Mouse (Mus musculus): ENCODE measurements at regions not wholly inside any gene's neighbourhood (a gene's known extent, or its start where the extent isn't known, plus 50 kb on each side); places are given as distances from the start of the nearest gene placed in this dataset.

DNA sequence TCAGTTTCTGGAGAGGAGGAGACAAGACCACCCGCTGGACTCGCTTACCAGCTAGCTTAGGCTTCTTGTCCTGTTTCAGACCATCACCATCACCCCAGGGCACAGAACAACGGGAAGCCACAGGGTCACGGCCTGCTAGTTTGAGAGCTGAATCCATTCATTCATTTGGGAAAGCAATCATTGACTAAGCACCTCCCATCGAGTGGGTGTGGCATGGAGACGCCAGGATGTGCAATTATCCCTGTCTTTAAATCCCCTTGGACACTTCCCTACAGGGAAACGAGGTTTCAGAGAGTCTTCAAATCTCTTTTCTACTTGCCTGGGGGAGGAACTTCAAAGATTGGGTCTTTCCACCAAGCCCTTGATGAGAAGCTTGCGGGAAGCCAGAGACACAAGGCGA is 108.7 kb downstream of the 2410131K14Rik start:
- DNase-seq (ENCODE audit: low read depth, low spot score) = no peak

- no peak for DNase-seq (ENCODE audit: low read depth, low spot score)
These were observed 109.1 kb downstream of the 2410131K14Rik start for GRCm38 (mm10) chr5:118354127-118354526.

GRCm38 (mm10) chr5:118354871-118355270 is 109.8 kb downstream of the 2410131K14Rik start:
- no peak for DNase-seq (ENCODE audit: low read depth, low spot score)

DNA sequence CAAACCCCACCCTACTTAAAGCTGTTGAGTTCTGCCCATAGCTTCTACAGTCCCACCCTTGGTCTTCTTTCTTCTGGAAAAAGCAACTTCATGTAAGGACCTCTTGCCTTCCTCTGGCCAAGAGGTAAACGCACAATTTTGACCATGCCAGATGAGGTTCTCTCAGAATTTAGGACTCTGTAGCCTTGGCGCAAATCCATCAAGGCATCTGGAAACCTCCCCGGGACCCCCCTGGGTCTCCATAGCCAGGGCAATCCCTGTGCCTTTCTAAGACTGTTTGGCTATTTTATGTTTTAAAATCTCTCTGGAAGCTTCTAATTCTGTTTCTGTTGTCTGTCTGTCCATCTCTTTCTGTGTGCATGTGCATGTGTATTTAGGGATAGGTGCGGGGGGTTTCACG is 110.3 kb downstream of the 2410131K14Rik start:
- DNase-seq (ENCODE audit: low read depth, low spot score) = no peak

DNA sequence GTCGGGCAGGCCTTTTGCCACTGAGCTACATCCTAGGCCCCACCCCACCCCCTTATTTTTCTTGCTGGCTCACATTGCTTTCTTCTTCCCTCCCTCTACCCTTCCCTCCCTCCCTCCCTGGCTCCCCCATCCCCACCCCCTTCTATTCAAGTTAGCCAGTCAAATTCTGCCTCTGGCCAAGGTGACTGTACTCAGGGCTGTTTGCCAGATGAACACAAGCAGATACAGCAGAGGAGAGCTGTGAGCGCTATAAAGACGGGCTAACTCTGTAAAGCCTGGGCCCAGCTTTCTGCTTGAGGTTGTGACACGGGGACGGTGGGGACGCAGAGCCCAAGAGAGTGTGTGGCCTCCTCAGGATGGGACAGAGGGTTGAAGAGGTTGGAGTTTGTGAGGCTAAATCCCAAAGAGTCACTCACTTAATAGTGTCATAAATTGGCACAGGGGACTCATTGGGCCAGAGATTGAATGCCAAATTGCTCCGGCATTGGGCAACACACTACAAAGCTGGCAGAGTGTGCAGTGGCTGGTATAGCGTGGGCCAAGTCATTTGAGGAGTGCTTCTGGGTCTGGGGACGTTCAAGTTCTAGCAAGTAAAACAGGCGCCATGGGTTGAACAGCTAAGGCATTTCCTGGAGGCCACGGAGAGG is 110.8 kb downstream of the 2410131K14Rik start:
- DNase-seq (ENCODE audit: low read depth, low spot score) = no peak

DNA sequence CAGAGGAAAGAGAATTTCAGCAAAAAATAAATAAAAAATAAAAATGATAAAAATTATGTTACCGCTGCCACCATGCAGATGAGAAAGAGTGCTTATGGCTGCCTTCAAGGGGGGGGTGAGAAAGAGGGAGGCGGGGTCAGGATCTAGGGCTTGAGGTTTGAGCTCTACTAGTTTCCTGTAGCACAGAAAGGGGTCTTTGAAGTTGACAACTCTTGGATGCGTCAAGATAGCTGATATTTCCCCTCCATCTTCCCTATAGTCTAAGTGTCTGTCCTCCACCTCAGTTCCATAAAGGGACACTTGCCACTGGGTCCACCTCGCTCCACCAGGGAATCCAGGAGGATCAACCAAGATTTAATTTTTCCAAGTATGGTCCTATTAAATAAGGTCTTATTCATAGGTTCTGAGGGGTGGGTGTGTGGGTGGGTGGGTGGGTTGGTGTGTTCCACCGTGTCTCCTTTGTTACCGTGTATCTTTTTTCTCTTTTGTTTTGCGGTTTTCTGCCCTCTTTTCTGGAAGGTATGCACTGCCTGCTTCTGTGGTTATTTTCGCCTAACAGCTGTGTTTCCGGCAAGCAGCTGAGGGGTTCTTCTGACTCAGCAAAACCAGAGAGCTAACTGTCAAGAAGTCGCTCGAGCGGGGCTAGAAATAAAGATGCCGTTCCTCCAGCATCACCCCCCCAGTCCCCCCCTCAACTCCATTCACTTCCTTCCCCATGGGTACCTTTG is 114.8 kb downstream of the 2410131K14Rik start:
- DNase-seq (ENCODE audit: low read depth, low spot score) = no peak

DNA sequence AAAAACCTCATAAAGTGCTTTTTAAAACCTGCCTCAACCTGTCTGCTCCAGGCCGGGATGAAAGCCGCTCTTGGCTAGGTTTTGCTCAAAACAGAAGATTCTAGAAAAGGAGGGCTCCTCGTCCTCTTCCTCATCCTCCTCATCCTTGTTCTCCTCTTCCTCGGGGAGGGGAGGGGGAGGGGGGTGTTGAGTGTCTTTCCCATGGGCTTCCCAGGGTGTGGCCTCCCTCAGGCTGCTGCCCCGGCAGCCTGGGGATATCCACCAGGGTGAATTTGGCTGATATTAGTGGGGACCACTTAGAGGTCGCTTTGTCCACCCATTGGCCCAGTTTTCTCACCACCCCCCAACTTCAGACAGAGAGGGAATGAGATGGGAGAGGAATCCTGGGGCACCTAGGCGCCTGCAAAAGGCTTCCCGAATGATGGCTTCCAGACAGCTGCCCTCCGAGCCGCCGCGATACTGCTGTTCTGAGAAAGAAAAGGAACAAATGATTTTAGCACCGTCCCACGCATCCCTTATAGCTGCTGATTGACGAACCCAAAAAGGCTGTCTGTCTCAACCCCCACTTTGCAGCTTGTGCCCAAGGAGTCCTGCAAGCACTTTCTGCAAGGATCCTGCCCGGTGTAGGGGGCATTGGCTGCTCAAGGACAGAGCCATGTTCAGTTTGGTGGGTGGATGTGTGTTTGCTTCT is 115.5 kb downstream of the 2410131K14Rik start:
- DNase-seq (ENCODE audit: low read depth, low spot score) = no peak

- DNase-seq (ENCODE audit: low read depth, low spot score) = no peak
These were observed 116.3 kb downstream of the 2410131K14Rik start for GRCm38 (mm10) chr5:118361133-118361852.

- no peak for DNase-seq (ENCODE audit: low read depth, low spot score)
These were observed 116.9 kb downstream of the 2410131K14Rik start for GRCm38 (mm10) chr5:118361853-118362406.

DNA sequence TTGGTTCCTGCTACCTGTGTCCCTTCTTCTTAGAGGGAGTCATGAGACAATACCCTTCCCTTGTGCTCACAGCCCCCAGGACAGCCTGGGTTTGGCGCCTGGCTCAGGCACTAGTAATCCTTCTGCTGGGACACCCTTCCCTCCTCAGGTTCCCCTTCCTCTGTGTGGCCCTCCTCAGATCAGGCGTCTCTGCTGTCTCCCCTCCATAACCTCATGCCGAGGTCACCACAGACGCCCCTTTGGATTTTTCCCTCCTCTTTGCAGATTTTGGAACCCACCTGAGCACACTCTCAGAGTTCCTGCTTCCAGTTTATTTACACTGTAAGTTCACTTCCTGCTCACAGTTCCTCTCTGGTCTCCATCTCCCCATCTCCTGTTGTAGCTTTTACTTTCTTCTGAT is 117.7 kb downstream of the 2410131K14Rik start:
- DNase-seq (ENCODE audit: low read depth, low spot score) = no peak

- DNase-seq (ENCODE audit: low read depth, low spot score) = no peak
These were observed 118.1 kb downstream of the 2410131K14Rik start for GRCm38 (mm10) chr5:118363154-118363553.

- no peak for DNase-seq (ENCODE audit: low read depth, low spot score)
These were observed 119.6 kb downstream of the 2410131K14Rik start for GRCm38 (mm10) chr5:118364646-118365045.

- DNase-seq (ENCODE audit: low read depth, low spot score) = no peak
These were observed 120.2 kb downstream of the 2410131K14Rik start for GRCm38 (mm10) chr5:118365196-118365595.

DNA sequence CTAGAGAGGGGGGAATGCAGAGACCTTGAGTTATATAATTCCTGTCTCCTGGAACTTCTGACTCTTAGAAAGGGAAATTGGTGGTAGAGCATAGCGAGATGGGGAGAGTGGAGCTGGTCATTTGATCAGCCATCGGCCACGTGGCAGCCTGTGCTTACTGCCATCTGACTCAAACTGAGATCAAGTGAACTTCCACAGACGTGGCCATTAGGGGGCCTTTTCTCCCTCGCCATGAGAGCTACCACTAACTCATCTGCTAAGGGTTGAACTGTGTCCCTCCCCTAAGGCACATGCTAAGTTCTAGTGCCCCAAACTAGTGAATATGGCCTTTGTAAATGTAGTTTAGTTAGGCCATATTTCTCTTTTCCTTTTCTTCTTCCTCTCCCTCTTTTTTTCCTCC is 120.6 kb downstream of the 2410131K14Rik start:
- DNase-seq (ENCODE audit: low read depth, low spot score) = no peak

DNA sequence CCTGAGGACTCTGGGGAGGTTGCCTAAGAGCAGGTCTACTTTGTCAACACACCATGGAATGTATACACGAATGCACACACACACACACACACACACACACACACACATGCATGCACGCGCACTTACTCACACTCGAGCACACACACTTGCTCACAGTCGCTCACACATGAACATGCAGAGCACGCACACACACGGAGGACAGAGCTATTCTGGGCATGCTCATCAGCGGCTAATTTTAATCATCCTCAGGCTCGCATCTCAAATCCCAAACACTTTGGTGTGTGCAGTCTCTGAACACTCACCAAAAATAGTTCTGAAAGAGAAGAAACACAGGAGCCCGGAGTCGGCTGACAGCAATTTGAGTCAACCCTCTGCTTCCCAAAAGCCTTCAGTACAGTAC is 122.0 kb downstream of the 2410131K14Rik start:
- no peak for DNase-seq (ENCODE audit: low read depth, low spot score)

DNA sequence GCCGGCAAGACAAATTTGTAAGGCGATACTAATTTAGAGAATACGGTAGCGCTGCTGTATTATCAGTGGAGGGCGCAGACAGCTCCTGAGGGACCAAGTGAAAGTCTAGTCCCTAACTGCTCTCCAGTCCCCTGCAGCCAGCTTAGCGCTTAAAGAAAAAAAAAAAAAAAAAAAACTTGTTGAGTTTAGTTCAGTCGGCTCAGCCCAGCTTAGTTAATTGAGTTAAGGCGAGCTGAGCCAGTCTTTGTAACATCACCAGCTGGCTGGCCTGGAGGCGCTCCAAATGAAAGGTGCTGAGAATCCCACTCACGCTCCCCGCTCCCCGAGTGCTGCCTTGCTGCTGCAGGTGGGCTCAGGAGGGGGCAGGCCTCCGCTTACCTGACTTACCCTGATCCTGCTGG is 128.6 kb downstream of the 2410131K14Rik start:
- peak; percentile 58 for DNase-seq (ENCODE audit: low read depth, low spot score)

DNA sequence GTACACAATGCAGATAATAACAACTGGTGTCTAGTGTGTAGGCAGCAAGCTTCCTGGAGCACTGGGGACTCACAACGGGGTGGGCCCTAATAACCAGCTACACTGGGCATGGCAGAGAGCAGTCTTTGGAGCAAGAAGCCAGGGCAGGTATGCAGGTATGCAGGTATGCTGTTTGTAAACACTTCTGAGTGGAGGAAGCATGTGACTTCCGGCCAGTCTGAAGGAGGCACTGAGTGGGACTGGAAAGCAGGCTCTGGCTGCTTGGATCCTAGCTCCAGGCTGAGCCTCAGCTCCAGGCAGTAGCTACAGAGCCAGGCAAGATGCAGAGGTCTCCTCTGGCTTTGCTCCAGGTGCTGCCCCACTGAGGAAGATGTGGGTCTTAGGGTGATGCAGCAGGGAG is 129.9 kb downstream of the 2410131K14Rik start:
- DNase-seq (ENCODE audit: low read depth, low spot score) = no peak

DNA sequence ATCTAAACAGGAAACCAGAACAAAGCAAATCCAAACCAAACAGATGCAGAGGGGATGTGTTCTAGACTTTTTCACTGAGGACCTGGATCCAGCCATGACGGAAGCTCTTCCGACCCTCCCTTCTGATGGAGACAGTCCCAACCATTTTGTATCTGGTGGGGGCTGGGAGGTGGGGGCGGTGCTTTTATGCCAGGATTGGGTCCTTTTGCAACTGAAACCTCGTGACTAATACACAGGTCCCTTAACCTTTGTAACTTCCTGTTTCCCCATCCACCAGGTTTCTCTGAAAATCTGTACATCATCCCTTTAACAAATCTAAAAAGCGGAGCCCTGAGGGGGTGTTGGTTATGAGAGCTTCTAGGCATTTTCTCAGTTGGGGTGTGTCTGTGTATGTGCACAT is 130.9 kb downstream of the 2410131K14Rik start:
- no peak for DNase-seq (ENCODE audit: low read depth, low spot score)

DNA sequence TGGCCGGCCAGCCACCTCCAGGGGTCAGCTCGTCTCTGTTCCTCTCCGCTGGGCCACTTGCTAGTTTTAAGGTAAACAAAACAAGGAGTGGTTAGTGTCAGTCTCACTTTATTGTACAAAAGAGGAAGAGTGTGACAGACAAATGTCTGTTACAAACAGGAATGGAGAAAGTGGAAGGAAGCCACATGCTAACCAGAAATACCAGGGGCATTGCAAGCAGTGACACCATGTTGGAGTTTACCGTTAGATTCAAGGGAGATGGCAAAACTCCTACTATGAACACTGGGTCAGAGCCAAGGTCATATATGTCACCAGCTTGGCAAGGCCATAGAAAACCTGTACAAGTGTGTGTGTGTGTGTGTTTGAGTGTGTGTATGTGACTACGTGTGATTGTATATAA is 131.5 kb downstream of the 2410131K14Rik start:
- no peak for DNase-seq (ENCODE audit: low read depth, low spot score)

DNA sequence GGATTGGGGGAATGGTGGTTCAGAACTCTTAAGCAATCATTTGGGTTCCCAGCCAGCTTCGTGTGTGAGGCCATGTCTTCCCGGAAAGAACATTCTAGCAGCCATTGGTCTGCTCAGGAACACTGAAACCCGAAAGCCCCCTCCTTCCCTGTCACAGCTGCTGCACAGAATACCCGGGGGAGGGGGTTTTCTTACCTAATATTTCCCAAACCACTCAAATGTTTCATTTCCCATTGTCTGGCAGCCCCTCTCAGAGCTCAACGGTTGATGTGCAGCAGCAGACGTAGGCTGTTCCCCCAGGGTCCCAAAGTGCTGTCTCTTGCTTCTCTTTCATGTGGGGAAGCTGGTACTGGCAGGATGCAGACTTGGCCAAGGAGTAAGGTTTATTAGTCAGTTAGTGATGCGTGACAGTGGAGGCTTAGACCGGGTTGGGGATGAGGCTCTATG is 132.4 kb downstream of the 2410131K14Rik start:
- no peak for DNase-seq (ENCODE audit: low read depth, low spot score)

DNA sequence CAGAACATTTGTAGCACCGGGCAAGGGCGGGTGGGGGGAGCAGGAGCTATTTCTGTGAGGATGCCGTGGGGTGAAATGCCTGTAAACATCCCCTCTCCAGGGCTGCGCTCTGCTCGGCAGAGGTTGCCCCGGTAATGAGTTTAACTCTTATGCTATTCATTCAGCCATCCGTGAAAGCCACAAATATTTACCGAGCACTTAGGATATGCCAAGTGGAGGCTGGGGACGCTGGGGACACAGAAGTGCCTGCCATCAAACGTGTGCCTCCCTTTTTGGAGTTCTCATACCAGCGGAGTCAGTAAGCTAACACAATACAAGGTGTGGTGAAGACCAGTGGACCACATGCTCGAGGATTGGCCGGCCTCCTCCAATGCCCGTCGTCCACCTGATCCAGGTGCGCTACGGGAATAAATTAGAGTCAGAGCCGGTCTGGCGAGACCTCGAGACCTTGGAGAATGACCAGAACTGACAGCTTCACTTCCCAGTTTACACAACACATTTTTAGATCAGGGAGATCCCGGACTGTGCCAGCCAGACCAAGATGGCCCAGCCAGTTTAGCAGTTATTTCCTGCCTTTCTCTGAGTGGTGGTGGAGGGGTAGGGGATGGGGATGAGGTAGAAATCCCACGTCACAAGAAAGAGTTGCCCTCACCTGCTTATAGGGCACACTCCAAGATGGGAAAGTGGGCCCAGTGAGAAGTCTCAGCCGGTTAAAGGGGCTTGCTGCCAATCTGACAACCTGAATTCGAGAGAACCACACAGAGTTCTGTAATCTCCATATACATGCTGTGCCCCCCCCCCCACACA is 134.4 kb downstream of the 2410131K14Rik start:
- no peak for DNase-seq (ENCODE audit: low read depth, low spot score)

Data from retina, postnatal 7 days (tissue).